Mouse (Mus musculus): ENCODE data around the gene Hus1b. TPM values are rescaled to one million over a fixed set of nuclear protein-coding genes. Genes with fewer than 3 reads are reported as not detected.

Hus1b gene
- polyA plus RNA-seq (2016; fragmentation: Nextera tagmentation; extraction: Ambion mirVana), result 0.11 and 0.12 TPM in 2 replicates

GRCm38 (mm10) chr13:30947540-30947939 is at the start of gene Hus1b:
Gene Hus1b, minus strand, starts transcription at chr13:30947759.
- Histone ChIP-seq H3K4me1 (peaks cover 11% of the 10 kb centered on the region), H3K36me3 (peaks cover 6% of the 10 kb centered on the region), H3K9me3 (no peaks in the 10 kb centered on the region), H3K4me3 (no peak within 1 kb of the TSS), H3K27me3 (ENCODE audit: insufficient read depth, poor library complexity, severe bottlenecking) (no peaks in the 10 kb centered on the region), H3K27ac (peak within 1 kb of the TSS; percentile 38; the same call in 1 of the 2 replicates)
- WGBS, result 86% methylated on average over 11 of the region's 11 CpGs
- no peak for DNase-seq (ENCODE audit: low spot score)

GRCm38 (mm10) chr13:30994249-30994858 is 46.8 kb upstream of the Hus1b start:
- DNase-seq (ENCODE audit: low spot score), result no peak
- Histone ChIP-seq H3K4me3 (no peak overlapping the region), H3K27ac (no peak overlapping the region), H3K36me3 (no peaks in the 10 kb centered on the region), H3K4me1 (no peaks in the 10 kb centered on the region), H3K27me3 (ENCODE audit: insufficient read depth, poor library complexity, severe bottlenecking) (peaks cover 10% of the 10 kb centered on the region; the same call in 1 of the 2 replicates), H3K9me3 (no peaks in the 10 kb centered on the region)
- WGBS, result 76% methylated on average over 6 of the region's 6 CpGs

GRCm38 (mm10) chr13:30993819-30994218 is 46.3 kb upstream of the Hus1b start:
- Histone ChIP-seq H3K4me3 (no peak overlapping the region), H3K9me3 (no peaks in the 10 kb centered on the region), H3K27ac (no peak overlapping the region), H3K36me3 (no peaks in the 10 kb centered on the region), H3K4me1 (no peaks in the 10 kb centered on the region), H3K27me3 (ENCODE audit: insufficient read depth, poor library complexity, severe bottlenecking) (peaks cover 10% of the 10 kb centered on the region; the same call in 1 of the 2 replicates)
- WGBS, result 32% methylated on average over 3 of the region's 3 CpGs
- peak; percentile 77 for DNase-seq (ENCODE audit: low spot score)

GRCm38 (mm10) chr13:30990233-30990632 is 42.7 kb upstream of the Hus1b start:
- no peak overlapping the region for H3K27ac ChIP-seq
- H3K4me1 ChIP-seq, result peaks cover 6% of the 10 kb centered on the region; the same call in 1 of the 2 replicates
- WGBS, result 67% methylated on average over 9 of the region's 9 CpGs

GRCm38 (mm10) chr13:30989710-30990109 is 42.2 kb upstream of the Hus1b start:
- Histone ChIP-seq H3K4me3 (no peak overlapping the region), H3K4me1 (peaks cover 6% of the 10 kb centered on the region; the same call in 1 of the 2 replicates), H3K27me3 (ENCODE audit: insufficient read depth, poor library complexity, severe bottlenecking) (peaks cover 21% of the 10 kb centered on the region), H3K36me3 (no peaks in the 10 kb centered on the region), H3K9me3 (no peaks in the 10 kb centered on the region), H3K27ac (no peak overlapping the region)
- WGBS, result 84% methylated on average over 10 of the region's 10 CpGs
- DNase-seq (ENCODE audit: low spot score), result no peak

More at GRCm38 (mm10) chr13:30990233-30990632, 42.7 kb upstream of the Hus1b start:
- Histone ChIP-seq H3K27me3 (ENCODE audit: insufficient read depth, poor library complexity, severe bottlenecking) (peaks cover 21% of the 10 kb centered on the region), H3K9me3 (no peaks in the 10 kb centered on the region), H3K36me3 (no peaks in the 10 kb centered on the region), H3K4me3 (no peak overlapping the region)
- DNase-seq (ENCODE audit: low spot score), result no peak

- Histone ChIP-seq H3K4me3 (no peak overlapping the region), H3K27me3 (ENCODE audit: insufficient read depth, poor library complexity, severe bottlenecking) (peaks cover 17% of the 10 kb centered on the region), H3K4me1 (peaks cover 6% of the 10 kb centered on the region; the same call in 1 of the 2 replicates), H3K27ac (no peak overlapping the region), H3K9me3 (no peaks in the 10 kb centered on the region), H3K36me3 (no peaks in the 10 kb centered on the region)
- no peak for DNase-seq (ENCODE audit: low spot score)
- WGBS, result 88% methylated on average over 2 of the region's 2 CpGs
These were observed 40.1 kb upstream of the Hus1b start for GRCm38 (mm10) chr13:30987686-30988085.

- H3K36me3 ChIP-seq, result no peaks in the 10 kb centered on the region
- no peak for DNase-seq (ENCODE audit: low spot score)
- H3K4me1 ChIP-seq, result peaks cover 6% of the 10 kb centered on the region; the same call in 1 of the 2 replicates
- no peak overlapping the region for H3K4me3 ChIP-seq
- H3K27me3 ChIP-seq (ENCODE audit: insufficient read depth, poor library complexity, severe bottlenecking), result peaks cover 16% of the 10 kb centered on the region
- no peaks in the 10 kb centered on the region for H3K9me3 ChIP-seq
- no peak overlapping the region for H3K27ac ChIP-seq
- 70% methylated on average over 10 of the region's 10 CpGs for WGBS
These were observed 39.4 kb upstream of the Hus1b start for GRCm38 (mm10) chr13:30986934-30987455.

GRCm38 (mm10) chr13:30985598-30986466 is 38.3 kb upstream of the Hus1b start:
- Histone ChIP-seq H3K4me1 (peaks cover 6% of the 10 kb centered on the region; the same call in 1 of the 2 replicates), H3K36me3 (no peaks in the 10 kb centered on the region), H3K27me3 (ENCODE audit: insufficient read depth, poor library complexity, severe bottlenecking) (peaks cover 11% of the 10 kb centered on the region), H3K4me3 (peak overlapping the region; percentile 55), H3K9me3 (no peaks in the 10 kb centered on the region), H3K27ac (peak overlapping the region; percentile 60)
- no peak for DNase-seq (ENCODE audit: low spot score)
- 7% methylated on average over 27 of the region's 27 CpGs for WGBS

GRCm38 (mm10) chr13:30985275-30985597 is 37.7 kb upstream of the Hus1b start:
- peaks cover 6% of the 10 kb centered on the region; the same call in 1 of the 2 replicates for H3K4me1 ChIP-seq
- H3K27ac ChIP-seq, result peak overlapping the region; percentile 60
- peak overlapping the region; percentile 55 for H3K4me3 ChIP-seq
- peaks cover 11% of the 10 kb centered on the region for H3K27me3 ChIP-seq (ENCODE audit: insufficient read depth, poor library complexity, severe bottlenecking)
- no peak for DNase-seq (ENCODE audit: low spot score)
- H3K9me3 ChIP-seq, result no peaks in the 10 kb centered on the region
- no peaks in the 10 kb centered on the region for H3K36me3 ChIP-seq
- 19% methylated on average over 13 of the region's 13 CpGs for WGBS

GRCm38 (mm10) chr13:30981666-30982065 is 34.1 kb upstream of the Hus1b start:
- H3K4me1 ChIP-seq, result peaks cover 6% of the 10 kb centered on the region; the same call in 1 of the 2 replicates
- H3K36me3 ChIP-seq, result no peaks in the 10 kb centered on the region
- no peak overlapping the region for H3K27ac ChIP-seq
- DNase-seq (ENCODE audit: low spot score), result no peak
- H3K9me3 ChIP-seq, result no peaks in the 10 kb centered on the region
- H3K4me3 ChIP-seq, result no peak overlapping the region
- H3K27me3 ChIP-seq (ENCODE audit: insufficient read depth, poor library complexity, severe bottlenecking), result peaks cover 3% of the 10 kb centered on the region; the same call in 1 of the 2 replicates
- 58% methylated on average over 1 of the region's 1 CpGs for WGBS

- no peaks in the 10 kb centered on the region for H3K36me3 ChIP-seq
- DNase-seq (ENCODE audit: low spot score), result no peak
- 78% methylated on average over 4 of the region's 4 CpGs for WGBS
These were observed 30.7 kb upstream of the Hus1b start for GRCm38 (mm10) chr13:30978224-30978623.

GRCm38 (mm10) chr13:30976536-30977084 is 29.1 kb upstream of the Hus1b start:
- DNase-seq (ENCODE audit: low spot score), result no peak
- 54% methylated on average over 8 of the region's 8 CpGs for WGBS
- H3K36me3 ChIP-seq, result no peaks in the 10 kb centered on the region
- no peaks in the 10 kb centered on the region for H3K27me3 ChIP-seq (ENCODE audit: insufficient read depth, poor library complexity, severe bottlenecking)
- H3K9me3 ChIP-seq, result no peaks in the 10 kb centered on the region
- H3K4me1 ChIP-seq, result peaks cover 8% of the 10 kb centered on the region; the same call in 1 of the 2 replicates
- no peak overlapping the region for H3K4me3 ChIP-seq
- H3K27ac ChIP-seq, result no peak overlapping the region

More at GRCm38 (mm10) chr13:30978224-30978623, 30.7 kb upstream of the Hus1b start:
- Histone ChIP-seq H3K27me3 (ENCODE audit: insufficient read depth, poor library complexity, severe bottlenecking) (no peaks in the 10 kb centered on the region), H3K4me1 (peaks cover 5% of the 10 kb centered on the region; the same call in 1 of the 2 replicates), H3K9me3 (no peaks in the 10 kb centered on the region), H3K4me3 (no peak overlapping the region), H3K27ac (no peak overlapping the region)

Data from heart, embryonic 10.5 days (tissue).